Mouse (Mus musculus): ENCODE measurements around the gene Chpf. TPM values are rescaled to one million over a fixed set of nuclear protein-coding genes. Genes with fewer than 3 reads are reported as not detected.

Gene Chpf
- polyA plus RNA-seq, 1 experiment from 2014 or later: 17.8 TPM

DNA sequence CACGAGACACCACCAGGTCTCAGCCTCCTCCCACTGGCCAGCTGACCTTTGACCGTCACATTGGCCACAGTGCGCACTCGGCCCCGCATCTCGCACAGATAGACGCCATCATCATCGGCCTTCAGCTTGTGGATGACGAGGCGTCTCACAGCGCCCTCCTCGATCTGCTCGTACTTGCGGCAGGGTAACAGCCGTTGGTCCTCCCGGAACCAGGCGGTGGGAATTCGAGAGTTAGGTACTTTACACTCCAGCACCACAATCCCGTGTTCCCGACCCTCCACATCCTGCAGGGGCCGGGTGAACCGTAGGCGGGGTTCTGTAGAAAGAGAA is 24.5 kb upstream of the Chpf start:
- Histone ChIP-seq H3K36me3 (ENCODE audit: control insufficient read depth, insufficient read depth, low read length) (no peaks in the 10 kb centered on the region), H3K4me1 (replicated peaks; ENCODE audit: control insufficient read depth, insufficient read depth, low read length) (0 out of 2 replicates have a peak, but pooled peaks cover 4% of the 10 kb centered on the region), H3K4me3 (ENCODE audit: low read depth, low read length) (no peak overlapping the region), H3K4me2 (replicated peaks; ENCODE audit: low read depth, low read length) (no peak overlapping the region), H3K9me3 (ENCODE audit: control insufficient read depth, low read length) (no peaks in the 10 kb centered on the region), H3K27ac (ENCODE audit: low read depth, low read length) (no peak overlapping the region), H3K9ac (ENCODE audit: low read depth, low read length) (no peak overlapping the region), H3K27me3 (ENCODE audit: control insufficient read depth, insufficient read depth, low read length) (peaks cover 6% of the 10 kb centered on the region)
- DNase-seq (ENCODE audit: low spot score) (no peak), ATAC-seq (ENCODE audit: low FRiP score) (no peak)
- 72% methylated on average over 23 of the region's 23 CpGs for WGBS

DNA sequence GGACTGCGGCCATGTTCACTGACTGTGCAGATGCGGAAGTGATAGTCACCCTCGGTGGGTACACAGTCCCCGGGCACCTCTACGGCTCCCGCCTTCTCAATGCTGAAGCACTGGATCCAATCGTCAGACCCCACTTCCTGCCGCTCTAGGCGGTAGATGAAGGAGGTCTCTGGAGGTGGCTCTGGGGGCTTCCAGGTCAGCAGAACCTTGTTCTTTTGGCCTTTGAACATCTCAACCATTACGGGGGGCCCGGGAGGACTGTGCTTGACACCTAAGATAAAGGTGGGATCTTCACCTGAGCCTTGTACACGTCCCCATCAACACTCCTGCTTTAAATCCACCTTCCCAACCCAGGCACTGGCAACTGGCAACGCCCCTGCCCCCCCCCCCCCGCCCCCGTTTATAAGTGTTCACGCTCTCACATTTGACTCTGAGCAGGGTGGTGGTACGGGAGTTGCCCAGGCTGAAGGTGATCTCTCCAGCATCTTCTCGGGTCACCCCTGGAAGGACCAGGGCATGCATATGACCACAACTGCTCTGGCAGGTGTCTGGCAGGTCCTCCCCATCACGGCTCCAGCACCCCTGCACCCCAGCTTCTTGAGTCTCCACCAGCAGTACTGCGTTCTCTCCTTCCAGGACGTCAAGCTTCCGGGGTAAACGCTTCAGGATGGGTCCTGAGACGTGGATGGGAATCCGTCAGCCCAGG is 24.0 kb upstream of the Chpf start:
- no peaks in the 10 kb centered on the region for H3K9me3 ChIP-seq (ENCODE audit: control insufficient read depth, low read length)
- no peak overlapping the region for H3K27ac ChIP-seq (ENCODE audit: low read depth, low read length)
- no peak for DNase-seq (ENCODE audit: low spot score)
- H3K4me2 ChIP-seq (replicated peaks; ENCODE audit: low read depth, low read length): no peak overlapping the region
- no peaks in the 10 kb centered on the region for H3K36me3 ChIP-seq (ENCODE audit: control insufficient read depth, insufficient read depth, low read length)
- WGBS: 84% methylated on average over 24 of the region's 25 CpGs
- peaks cover 6% of the 10 kb centered on the region for H3K27me3 ChIP-seq (ENCODE audit: control insufficient read depth, insufficient read depth, low read length)
- ATAC-seq (ENCODE audit: low FRiP score): no peak
- no peak overlapping the region for H3K4me3 ChIP-seq (ENCODE audit: low read depth, low read length)
- 0 out of 2 replicates have a peak, but pooled peaks cover 4% of the 10 kb centered on the region for H3K4me1 ChIP-seq (replicated peaks; ENCODE audit: control insufficient read depth, insufficient read depth, low read length)
- no peak overlapping the region for H3K9ac ChIP-seq (ENCODE audit: low read depth, low read length)

DNA sequence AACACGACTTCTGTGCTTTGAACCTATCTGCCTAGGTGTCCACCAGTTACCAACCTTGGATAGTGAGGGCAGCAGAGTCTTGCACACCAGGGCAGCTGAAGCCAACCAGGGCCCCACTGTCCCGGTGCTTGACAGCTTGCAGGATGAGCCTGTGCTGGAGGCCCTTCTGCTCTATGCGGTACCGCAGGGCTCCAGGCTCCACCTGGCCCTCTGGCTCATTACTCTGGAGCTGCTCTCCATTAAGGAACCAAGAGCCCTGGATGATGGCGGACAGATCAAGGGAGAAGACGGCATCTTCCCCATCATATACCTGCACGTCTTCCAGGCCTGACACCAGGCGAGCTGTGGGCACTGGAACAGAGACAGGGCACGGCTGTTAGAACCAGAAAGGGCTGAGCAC is 22.8 kb upstream of the Chpf start:
- WGBS: 97% methylated on average over 9 of the region's 9 CpGs
- no peak for DNase-seq (ENCODE audit: low spot score)
- H3K36me3 ChIP-seq (ENCODE audit: control insufficient read depth, insufficient read depth, low read length): no peaks in the 10 kb centered on the region
- H3K9ac ChIP-seq (ENCODE audit: low read depth, low read length): no peak overlapping the region
- no peak overlapping the region for H3K4me3 ChIP-seq (ENCODE audit: low read depth, low read length)
- ATAC-seq (ENCODE audit: low FRiP score): no peak
- no peak overlapping the region for H3K4me2 ChIP-seq (replicated peaks; ENCODE audit: low read depth, low read length)
- 0 out of 2 replicates have a peak, but pooled peaks cover 4% of the 10 kb centered on the region for H3K4me1 ChIP-seq (replicated peaks; ENCODE audit: control insufficient read depth, insufficient read depth, low read length)
- H3K27ac ChIP-seq (ENCODE audit: low read depth, low read length): no peak overlapping the region
- H3K27me3 ChIP-seq (ENCODE audit: control insufficient read depth, insufficient read depth, low read length): peaks cover 6% of the 10 kb centered on the region
- no peaks in the 10 kb centered on the region for H3K9me3 ChIP-seq (ENCODE audit: control insufficient read depth, low read length)

DNA sequence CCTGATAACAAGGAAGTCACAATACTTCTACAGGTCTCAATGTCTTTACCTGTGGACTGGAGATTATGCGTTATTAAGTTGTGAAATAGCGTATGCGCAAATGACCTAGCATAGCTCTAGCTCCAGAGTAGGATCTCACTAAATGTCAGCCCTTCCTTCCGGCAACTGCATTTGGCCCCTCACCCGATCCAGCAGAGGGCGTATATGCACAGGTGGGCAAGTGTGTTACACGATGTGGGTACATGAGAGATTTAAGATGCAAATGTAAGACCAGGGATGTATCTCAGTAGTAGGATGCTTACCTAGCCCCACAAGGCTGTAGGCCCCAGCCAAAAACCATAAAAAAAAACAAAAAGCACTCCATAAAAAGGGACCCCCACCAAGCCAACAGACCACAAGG is 20.3 kb upstream of the Chpf start:
- WGBS: 87% methylated on average over 7 of the region's 7 CpGs
- no peak overlapping the region for H3K27ac ChIP-seq (ENCODE audit: low read depth, low read length)
- no peaks in the 10 kb centered on the region for H3K9me3 ChIP-seq (ENCODE audit: control insufficient read depth, low read length)
- no peaks in the 10 kb centered on the region for H3K4me1 ChIP-seq (replicated peaks; ENCODE audit: control insufficient read depth, insufficient read depth, low read length)
- peaks cover 1% of the 10 kb centered on the region; the same call in 1 of the 2 replicates for H3K27me3 ChIP-seq (ENCODE audit: control insufficient read depth, insufficient read depth, low read length)
- no peak for ATAC-seq (ENCODE audit: low FRiP score)
- no peak overlapping the region for H3K4me3 ChIP-seq (ENCODE audit: low read depth, low read length)
- no peak overlapping the region for H3K9ac ChIP-seq (ENCODE audit: low read depth, low read length)
- no peaks in the 10 kb centered on the region for H3K36me3 ChIP-seq (ENCODE audit: control insufficient read depth, insufficient read depth, low read length)
- H3K4me2 ChIP-seq (replicated peaks; ENCODE audit: low read depth, low read length): no peak overlapping the region
- DNase-seq (ENCODE audit: low spot score): no peak

DNA sequence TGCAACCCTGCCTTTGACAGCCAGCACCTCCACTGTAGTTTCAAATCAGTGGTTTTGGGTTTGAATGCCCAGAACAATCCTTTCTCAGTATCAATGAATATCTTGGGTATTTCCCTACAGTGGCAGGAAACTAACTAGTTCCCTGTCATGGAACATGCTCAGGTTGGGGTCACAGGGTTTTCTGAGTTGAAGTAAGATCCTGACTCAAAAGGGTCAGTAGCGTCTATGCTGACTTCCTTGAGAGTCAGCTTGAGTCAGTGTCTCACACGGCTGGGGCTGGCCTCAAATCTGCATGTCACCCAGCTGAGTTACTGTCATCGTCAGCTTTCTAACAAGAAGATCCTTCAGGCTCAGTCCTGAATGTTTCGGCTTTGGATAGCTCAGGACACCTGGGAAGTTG is 19.8 kb upstream of the Chpf start:
- H3K9me3 ChIP-seq (ENCODE audit: control insufficient read depth, low read length): no peaks in the 10 kb centered on the region
- ATAC-seq (ENCODE audit: low FRiP score) (no peak), DNase-seq (ENCODE audit: low spot score) (no peak)
- no peaks in the 10 kb centered on the region for H3K27me3 ChIP-seq (ENCODE audit: control insufficient read depth, insufficient read depth, low read length)
- H3K4me3 ChIP-seq (ENCODE audit: low read depth, low read length): no peak overlapping the region
- H3K4me1 ChIP-seq (replicated peaks; ENCODE audit: control insufficient read depth, insufficient read depth, low read length): no peaks in the 10 kb centered on the region
- no peak overlapping the region for H3K27ac ChIP-seq (ENCODE audit: low read depth, low read length)
- no peak overlapping the region for H3K9ac ChIP-seq (ENCODE audit: low read depth, low read length)
- no peak overlapping the region for H3K4me2 ChIP-seq (replicated peaks; ENCODE audit: low read depth, low read length)
- WGBS: 85% methylated on average over 4 of the region's 4 CpGs
- no peaks in the 10 kb centered on the region for H3K36me3 ChIP-seq (ENCODE audit: control insufficient read depth, insufficient read depth, low read length)

DNA sequence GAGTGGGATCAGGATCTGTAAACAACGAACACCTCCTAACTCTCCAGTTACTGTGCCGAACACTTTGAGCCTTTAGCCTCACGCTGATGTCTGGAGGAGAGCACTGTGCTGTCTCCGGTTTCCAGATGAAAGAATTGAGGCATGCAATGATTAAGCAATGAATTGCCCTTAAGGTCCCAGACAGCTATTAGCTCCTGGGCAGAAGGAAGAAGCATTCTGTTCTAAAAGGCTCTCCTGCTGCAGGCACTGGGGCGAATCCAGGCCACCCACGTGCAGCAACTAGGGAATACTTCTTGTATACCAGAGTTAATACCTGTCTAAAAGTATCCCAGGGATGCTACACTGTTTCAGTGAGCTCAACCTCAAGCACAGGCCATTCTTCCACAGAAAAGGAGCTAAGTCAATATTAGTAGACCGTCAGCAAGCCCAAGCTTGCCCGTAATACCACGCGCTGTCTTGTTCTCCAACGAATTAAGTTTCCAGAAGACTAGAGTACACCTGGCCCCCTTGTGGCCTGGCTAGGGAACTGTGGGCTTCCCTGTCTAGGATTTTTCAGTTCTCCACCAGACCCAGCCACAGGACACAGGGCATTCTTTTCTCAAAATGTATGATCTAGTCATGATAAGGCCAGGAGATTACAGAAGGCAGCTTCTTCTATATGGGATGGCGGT is 15.9 kb upstream of the Chpf start:
- peak overlapping the region; percentile 2; the same call in 1 of the 2 replicates for H3K9ac ChIP-seq (ENCODE audit: low read depth, low read length)
- WGBS: 49% methylated on average over 12 of the region's 12 CpGs
- H3K4me3 ChIP-seq (ENCODE audit: low read depth, low read length): no peak overlapping the region
- no peaks in the 10 kb centered on the region for H3K4me1 ChIP-seq (replicated peaks; ENCODE audit: control insufficient read depth, insufficient read depth, low read length)
- DNase-seq (ENCODE audit: low spot score) (peak; percentile 69), ATAC-seq (ENCODE audit: low FRiP score) (no peak)
- no peaks in the 10 kb centered on the region for H3K9me3 ChIP-seq (ENCODE audit: control insufficient read depth, low read length)
- H3K27me3 ChIP-seq (ENCODE audit: control insufficient read depth, insufficient read depth, low read length): peaks cover 3% of the 10 kb centered on the region
- H3K36me3 ChIP-seq (ENCODE audit: control insufficient read depth, insufficient read depth, low read length): no peaks in the 10 kb centered on the region
- H3K4me2 ChIP-seq (replicated peaks; ENCODE audit: low read depth, low read length): no peak overlapping the region
- H3K27ac ChIP-seq (ENCODE audit: low read depth, low read length): no peak overlapping the region

DNA sequence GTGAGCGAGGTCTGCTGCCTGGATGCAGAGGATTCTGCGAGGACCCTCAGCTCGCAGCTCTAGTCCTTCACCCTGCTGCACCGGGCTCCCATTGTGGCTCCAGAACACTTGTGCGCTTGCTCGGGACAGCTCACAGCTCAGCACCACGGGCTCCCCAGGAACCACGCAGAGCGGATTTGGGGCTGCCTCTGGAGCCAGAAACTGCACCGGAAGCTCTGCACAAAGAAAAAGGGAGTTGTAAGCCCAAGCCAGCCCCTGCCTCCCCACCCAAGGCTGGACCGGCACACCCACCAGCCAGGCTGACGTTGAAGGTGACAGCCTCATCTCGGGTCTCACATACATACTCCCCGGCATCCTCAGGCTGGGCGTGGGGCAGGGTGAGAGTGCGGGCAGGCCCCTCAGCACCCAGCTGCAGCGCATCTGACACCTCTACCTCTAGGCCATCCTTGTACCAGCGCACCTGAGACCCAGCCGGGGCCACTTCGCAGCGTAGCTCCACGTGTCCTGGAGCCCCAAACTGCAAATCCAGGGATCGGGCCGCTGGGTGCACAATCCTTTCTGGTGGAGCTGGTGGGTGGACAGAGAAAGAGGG is 13.6 kb upstream of the Chpf start:
- H3K9me3 ChIP-seq (ENCODE audit: control insufficient read depth, low read length): no peaks in the 10 kb centered on the region
- DNase-seq (ENCODE audit: low spot score) (no peak), ATAC-seq (ENCODE audit: low FRiP score) (no peak)
- H3K27me3 ChIP-seq (ENCODE audit: control insufficient read depth, insufficient read depth, low read length): peaks cover 16% of the 10 kb centered on the region
- H3K4me3 ChIP-seq (ENCODE audit: low read depth, low read length): no peak overlapping the region
- 34% methylated on average over 24 of the region's 24 CpGs for WGBS
- H3K27ac ChIP-seq (ENCODE audit: low read depth, low read length): no peak overlapping the region
- no peaks in the 10 kb centered on the region for H3K4me1 ChIP-seq (replicated peaks; ENCODE audit: control insufficient read depth, insufficient read depth, low read length)
- H3K36me3 ChIP-seq (ENCODE audit: control insufficient read depth, insufficient read depth, low read length): no peaks in the 10 kb centered on the region
- H3K4me2 ChIP-seq (replicated peaks; ENCODE audit: low read depth, low read length): no peak overlapping the region
- no peak overlapping the region for H3K9ac ChIP-seq (ENCODE audit: low read depth, low read length)

DNA sequence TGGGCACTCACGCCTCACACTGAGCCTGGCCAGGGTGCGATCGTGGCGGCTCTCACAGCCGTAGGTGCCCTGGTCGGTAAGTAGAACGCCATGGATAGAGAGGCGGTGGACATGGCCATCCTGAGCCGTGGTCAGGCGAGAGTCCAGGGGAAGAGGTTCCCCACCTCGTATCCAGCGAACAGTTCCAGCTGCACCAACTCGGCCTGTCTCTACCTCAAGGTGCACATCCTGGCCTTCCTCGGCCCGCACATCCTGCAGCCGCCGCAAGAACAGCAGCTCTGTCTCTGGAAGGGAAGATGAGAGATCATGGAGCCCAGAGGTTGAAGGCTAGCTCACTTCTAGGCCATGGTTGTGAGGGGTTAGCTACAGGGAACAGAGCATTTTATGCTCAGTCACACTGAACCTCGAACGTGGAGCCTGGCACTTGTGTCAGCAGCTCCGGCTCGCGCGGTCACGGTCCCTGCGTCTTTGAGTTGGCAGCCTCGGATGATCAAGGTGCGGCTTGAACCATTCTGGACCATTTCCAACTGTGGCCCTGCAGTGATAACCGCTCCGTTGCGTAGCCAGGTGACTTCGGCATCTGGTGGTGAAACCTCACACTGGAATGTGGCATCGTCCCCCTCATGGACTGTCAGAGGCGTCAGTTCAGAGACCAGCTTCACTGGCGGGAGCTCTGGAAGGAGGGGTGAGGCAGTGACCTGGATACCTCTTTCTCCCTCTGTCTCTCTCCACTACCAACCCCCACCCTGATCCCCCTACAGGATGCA is 11.9 kb upstream of the Chpf start:
- Histone ChIP-seq H3K4me3 (ENCODE audit: low read depth, low read length) (no peak overlapping the region), H3K36me3 (ENCODE audit: control insufficient read depth, insufficient read depth, low read length) (no peaks in the 10 kb centered on the region)

More for the DNA sequence above, 11.9 kb upstream of the Chpf start:
- H3K4me1 ChIP-seq (replicated peaks; ENCODE audit: control insufficient read depth, insufficient read depth, low read length): peaks cover 2% of the 10 kb centered on the region; the same call in 1 of the 2 replicates
- H3K27me3 ChIP-seq (ENCODE audit: control insufficient read depth, insufficient read depth, low read length): peaks cover 30% of the 10 kb centered on the region
- H3K4me2 ChIP-seq (replicated peaks; ENCODE audit: low read depth, low read length): no peak overlapping the region
- 81% methylated on average over 33 of the region's 34 CpGs for WGBS
- no peak overlapping the region for H3K27ac ChIP-seq (ENCODE audit: low read depth, low read length)
- no peak for ATAC-seq (ENCODE audit: low FRiP score)
- no peaks in the 10 kb centered on the region for H3K9me3 ChIP-seq (ENCODE audit: control insufficient read depth, low read length)
- no peak overlapping the region for H3K9ac ChIP-seq (ENCODE audit: low read depth, low read length)
- no peak for DNase-seq (ENCODE audit: low spot score)
